Comparison of ENCODE assay signal across 8 mouse cellular contexts in genomic region chr3:53042240-53042567, GRCm38 (mm10). TPM values are rescaled to one million over a fixed set of nuclear protein-coding genes. Genes with fewer than 3 reads are reported as not detected.
DNase-seq lines count a peak whose midpoint lies in the region; ATAC-seq and TF ChIP-seq lines count a peak whose summit lies in the region.

No protein-coding gene starts in this region.

- peak overlapping the region; percentile 93 for H3K4me2 ChIP-seq in hindbrain, embryonic 14.5 days (replicated peaks)
- H3K4me2 ChIP-seq in midbrain, embryonic 14.5 days (ENCODE audit: low read length), result peak overlapping the region; percentile 91

- no peak for ATAC-seq in hindbrain, embryonic 14.5 days (ENCODE audit: low FRiP score)
- no peak for ATAC-seq in midbrain, embryonic 14.5 days (ENCODE audit: low FRiP score, low TSS enrichment)

- no peak for DNase-seq in kidney, adult 2 months
- no peak for DNase-seq in kidney, adult 18-20 months
- DNase-seq in hindbrain, embryonic 14.5 days (ENCODE audit: low spot score), result no peak
- no peak for DNase-seq in midbrain, embryonic 14.5 days
- DNase-seq in frontal cortex, postnatal 14 days (ENCODE audit: low spot score in 2 of 2), result no peak
- no peak for DNase-seq in gastrocnemius, postnatal 4 days (ENCODE audit: low spot score in 2 of 2)
- DNase-seq in gastrocnemius, adult 18-20 months (ENCODE audit: low spot score), result no peak

- H3K36me3 ChIP-seq in kidney, adult 2 months (ENCODE audit: control insufficient read depth, insufficient read depth, low read length), result no peaks in the 10 kb centered on the region
- H3K36me3 ChIP-seq in hindbrain, embryonic 14.5 days (replicated peaks; ENCODE audit: control insufficient read depth, insufficient read depth), result no peaks in the 10 kb centered on the region
- H3K36me3 ChIP-seq in midbrain, embryonic 14.5 days (ENCODE audit: control insufficient read depth, insufficient read depth, low read length), result no peaks in the 10 kb centered on the region

- no peak overlapping the region for H3K27ac ChIP-seq in kidney, adult 2 months (ENCODE audit: insufficient read depth, low read depth, low read length)
- no peak overlapping the region for H3K27ac ChIP-seq in cortical plate, adult 2 months (ENCODE audit: insufficient read depth, low read length)
- H3K27ac ChIP-seq in hindbrain, embryonic 14.5 days, result 0 out of 2 replicates have a peak overlapping the region, but pooled peaks have one; percentile 72
- no peak overlapping the region for H3K27ac ChIP-seq in midbrain, embryonic 14.5 days (replicated peaks; ENCODE audit: low read depth, low read length)

- peak overlapping the region; percentile 79 for H3K9ac ChIP-seq in hindbrain, embryonic 14.5 days
- peak overlapping the region; percentile 71 for H3K9ac ChIP-seq in midbrain, embryonic 14.5 days (replicated peaks; ENCODE audit: low read length)

- no peak for TF ChIP-seq POLR2A in kidney, adult 2 months (IDR thresholded peaks at IDR 0.05; ENCODE audit: low read depth, low read length)
- TF ChIP-seq POLR2A in cortical plate, adult 2 months (IDR thresholded peaks at IDR 0.05; ENCODE audit: extremely low read depth, insufficient read depth, low read length), result no peak

- 20% methylated on average over 9 of the region's 9 CpGs for WGBS in kidney, adult 2 months
- 27% methylated on average over 9 of the region's 9 CpGs for WGBS in hindbrain, embryonic 14.5 days
- 27% methylated on average over 9 of the region's 9 CpGs for WGBS in midbrain, embryonic 14.5 days

- no peaks in the 10 kb centered on the region for H3K4me1 ChIP-seq in kidney, adult 2 months (ENCODE audit: control insufficient read depth, insufficient read depth, low read length)
- peaks cover 3% of the 10 kb centered on the region; the same call in 1 of the 2 replicates for H3K4me1 ChIP-seq in cortical plate, adult 2 months (ENCODE audit: control insufficient read depth, insufficient read depth, low read length)
- peaks cover 15% of the 10 kb centered on the region; the same call in 1 of the 2 replicates for H3K4me1 ChIP-seq in hindbrain, embryonic 14.5 days (replicated peaks; ENCODE audit: control insufficient read depth, insufficient read depth, low read length)
- 0 out of 2 replicates have a peak, but pooled peaks cover 14% of the 10 kb centered on the region for H3K4me1 ChIP-seq in midbrain, embryonic 14.5 days (ENCODE audit: control insufficient read depth, insufficient read depth, low read length)

- H3K27me3 ChIP-seq in kidney, adult 2 months (replicated peaks; ENCODE audit: control insufficient read depth, insufficient read depth, low read length), result no peaks in the 10 kb centered on the region
- 0 out of 2 replicates have a peak, but pooled peaks cover 5% of the 10 kb centered on the region for H3K27me3 ChIP-seq in hindbrain, embryonic 14.5 days (ENCODE audit: control insufficient read depth, insufficient read depth, low read length)
- no peaks in the 10 kb centered on the region; the same call in 1 of the 2 replicates for H3K27me3 ChIP-seq in midbrain, embryonic 14.5 days (ENCODE audit: control insufficient read depth, insufficient read depth, low read length)

- no peaks in the 10 kb centered on the region for H3K9me3 ChIP-seq in hindbrain, embryonic 14.5 days (ENCODE audit: control insufficient read depth, low read length)
- no peaks in the 10 kb centered on the region for H3K9me3 ChIP-seq in midbrain, embryonic 14.5 days (ENCODE audit: control insufficient read depth, low read length)

- peak overlapping the region; percentile 54 for H3K4me3 ChIP-seq in kidney, adult 2 months (ENCODE audit: insufficient read depth, low read depth, low read length)
- peak overlapping the region; percentile 87 for H3K4me3 ChIP-seq in cortical plate, adult 2 months (ENCODE audit: insufficient read depth, low read length)
- H3K4me3 ChIP-seq in hindbrain, embryonic 14.5 days (replicated peaks; ENCODE audit: low read length), result peak overlapping the region; percentile 73
- peak overlapping the region; percentile 61 for H3K4me3 ChIP-seq in midbrain, embryonic 14.5 days (replicated peaks; ENCODE audit: low read depth, low read length)

- TF ChIP-seq CTCF in kidney, adult 2 months (conservative IDR thresholded peaks at IDR 0.05; ENCODE audit: insufficient read depth, insufficient read length, low read depth, low read length), result no peak
- TF ChIP-seq CTCF in cortical plate, adult 2 months (IDR thresholded peaks at IDR 0.05; ENCODE audit: extremely low read depth, insufficient read depth, low read length), result no peak

RNA-seq across cellular contexts. Expression of gene Lhfp, which starts 0.9 kb away (rescaled TPM):
- polyA plus RNA-seq in kidney, adult 2 months (2012; rRNA removed), result 43.7 and 47.7 TPM in 2 replicates
- 33.6 and 35.1 TPM in 2 replicates for polyA plus RNA-seq in cortical plate, adult 2 months (2012; rRNA removed)
- polyA plus RNA-seq in hindbrain, embryonic 14.5 days (2014; fragmentation: Nextera tagmentation; extraction: Ambion mirVana), result 48.3 and 54.9 TPM in 2 replicates
- 37.9 and 48.1 TPM in 2 replicates for polyA plus RNA-seq in midbrain, embryonic 14.5 days (2014; fragmentation: Nextera tagmentation; extraction: Ambion mirVana)
- 10 to 100 TPM; 56.3 to 64.3 TPM for total RNA-seq in gastrocnemius, postnatal 4 days (2021)
- total RNA-seq in gastrocnemius, adult 18-20 months (2021), result 10 to 100 TPM in 1 of 2 experiments, 1 to 10 TPM in 1; 7.7 to 10.6 TPM

RNA-seq across cellular contexts. Expression of gene Cog6, which starts 25.2 kb away (rescaled TPM):
- 21.5 and 22.2 TPM in 2 replicates for polyA plus RNA-seq in kidney, adult 2 months (2012; rRNA removed)
- 38.8 and 41.0 TPM in 2 replicates for polyA plus RNA-seq in cortical plate, adult 2 months (2012; rRNA removed)
- 58.1 and 62.9 TPM in 2 replicates for polyA plus RNA-seq in hindbrain, embryonic 14.5 days (2014; fragmentation: Nextera tagmentation; extraction: Ambion mirVana)
- polyA plus RNA-seq in midbrain, embryonic 14.5 days (2014; fragmentation: Nextera tagmentation; extraction: Ambion mirVana), result 56.0 and 76.2 TPM in 2 replicates
- total RNA-seq in gastrocnemius, postnatal 4 days (2021), result 10 to 100 TPM; 29.9 to 33.6 TPM
- total RNA-seq in gastrocnemius, adult 18-20 months (2021), result 10 to 100 TPM; 42.5 to 47.2 TPM
